Mouse (Mus musculus) cerebellum, postnatal 14 days (tissue): ENCODE results near the gene Fignl2.

Source experiments
- DNase-seq, 2 experiments: peaks; one replicate each; pipeline ENCODE4 v3.0.0; 2021; ENCODE audit warnings: mixed read lengths in 2 of 2

The Fignl2 gene

DNA sequence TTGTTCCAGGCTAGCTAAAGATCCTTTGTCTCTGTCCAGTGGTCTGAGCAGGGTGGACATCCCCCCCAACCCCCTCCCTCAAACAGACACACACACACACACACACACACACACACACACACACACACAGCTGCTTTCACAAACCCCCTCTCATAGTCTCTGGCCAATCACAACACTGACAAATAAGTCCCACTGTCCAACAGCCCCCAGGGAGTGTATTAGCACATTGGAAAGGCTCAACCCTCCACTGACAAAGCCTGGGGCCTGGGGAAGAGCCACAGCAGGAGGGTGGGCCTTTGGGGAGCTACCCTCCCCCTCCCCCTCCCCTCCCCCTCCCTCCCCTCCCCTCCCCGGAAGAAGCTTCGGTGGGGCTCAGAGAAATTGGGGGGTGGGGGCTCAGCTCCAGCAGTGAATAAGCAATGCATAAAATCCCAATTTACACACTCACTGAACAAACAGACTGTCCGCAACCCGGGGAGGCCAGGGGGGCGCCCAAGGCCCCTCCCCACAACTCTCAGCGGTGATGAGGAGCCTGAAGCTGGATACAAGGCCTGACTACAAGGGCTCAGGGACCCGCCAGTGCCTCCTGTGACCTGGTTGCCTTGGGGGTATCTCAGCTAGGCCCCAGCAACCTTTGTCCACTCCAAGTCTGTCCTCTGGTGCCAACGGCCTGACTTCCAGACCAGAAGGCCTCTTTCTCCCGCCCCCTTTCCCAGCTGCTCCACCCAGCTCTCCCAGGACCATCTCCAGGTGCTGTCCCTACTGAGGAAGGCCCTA is 11.3 kb downstream of the Fignl2 start:
- DNase-seq = no peak

DNA sequence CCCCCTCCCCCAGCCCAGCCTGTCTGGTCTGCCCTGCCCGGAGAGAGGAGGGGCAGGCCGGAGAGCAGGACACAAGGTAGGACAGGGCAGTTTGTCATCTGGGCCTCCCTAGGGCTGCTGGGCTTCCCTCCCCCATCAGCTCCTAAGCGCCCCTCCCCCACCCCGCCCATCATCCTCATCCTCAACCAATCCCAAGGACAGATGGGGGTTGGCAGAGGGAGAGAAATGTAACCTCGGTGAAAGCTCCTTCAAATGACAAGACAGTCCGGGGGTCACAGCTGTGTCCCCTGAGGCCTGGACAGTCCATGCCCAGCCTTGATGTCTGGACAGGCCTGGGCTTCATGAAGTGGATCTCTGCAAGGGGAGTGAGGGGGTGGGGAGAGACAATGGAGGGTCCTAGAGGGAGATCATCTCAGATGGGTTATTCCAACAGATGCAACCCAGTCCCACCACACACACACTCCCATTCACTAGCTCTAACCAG is 12.0 kb downstream of the Fignl2 start:
- no peak for DNase-seq

DNA sequence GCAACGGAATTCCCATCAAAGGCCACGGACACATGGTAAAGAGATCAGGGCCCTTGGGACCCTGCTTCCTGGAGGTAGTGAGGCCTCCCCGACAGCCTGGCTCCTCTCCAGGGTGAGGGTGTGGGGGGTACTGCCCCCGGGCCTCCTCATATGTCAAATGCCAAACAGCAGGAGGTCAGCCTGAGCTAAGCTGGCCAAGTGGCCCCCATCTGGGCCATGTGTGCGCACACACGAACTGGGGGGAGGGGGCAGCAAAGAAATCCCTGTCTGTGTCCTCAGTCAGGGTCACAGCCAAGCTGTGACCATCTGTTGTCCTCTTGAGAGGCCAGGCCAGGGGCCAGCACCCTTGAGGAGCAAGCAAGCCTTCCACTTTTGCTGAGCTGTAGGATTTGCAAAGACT is 13.3 kb downstream of the Fignl2 start:
- peak; percentile 38 to 43 for DNase-seq

DNA sequence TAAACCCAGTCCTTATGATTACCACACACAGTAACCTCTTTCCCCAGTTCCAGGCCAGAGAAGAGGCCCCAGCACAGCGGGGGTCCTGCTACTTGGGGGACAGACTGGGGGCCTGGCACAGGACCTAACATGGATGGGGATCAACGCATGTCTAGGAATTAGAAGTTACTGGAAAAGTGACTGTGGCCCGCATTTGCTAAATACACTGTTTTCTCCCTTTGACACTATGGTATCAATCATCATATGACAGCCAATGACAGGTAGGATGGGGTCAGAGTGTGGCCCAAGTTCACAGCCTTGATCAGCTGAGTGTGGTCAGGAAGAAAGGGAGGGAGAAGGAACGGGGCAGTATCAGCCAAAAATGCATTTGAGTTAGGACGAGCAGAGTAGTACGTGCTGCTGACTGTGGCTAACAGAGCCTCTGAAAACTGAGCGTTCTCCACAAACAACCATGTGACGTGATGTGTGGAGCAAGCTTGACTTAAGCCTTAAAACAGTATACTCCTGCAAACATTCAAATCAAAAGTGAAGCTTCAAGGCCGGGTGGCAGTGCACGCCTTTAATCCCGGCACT is 18.0 kb downstream of the Fignl2 start:
- no peak for DNase-seq

DNA sequence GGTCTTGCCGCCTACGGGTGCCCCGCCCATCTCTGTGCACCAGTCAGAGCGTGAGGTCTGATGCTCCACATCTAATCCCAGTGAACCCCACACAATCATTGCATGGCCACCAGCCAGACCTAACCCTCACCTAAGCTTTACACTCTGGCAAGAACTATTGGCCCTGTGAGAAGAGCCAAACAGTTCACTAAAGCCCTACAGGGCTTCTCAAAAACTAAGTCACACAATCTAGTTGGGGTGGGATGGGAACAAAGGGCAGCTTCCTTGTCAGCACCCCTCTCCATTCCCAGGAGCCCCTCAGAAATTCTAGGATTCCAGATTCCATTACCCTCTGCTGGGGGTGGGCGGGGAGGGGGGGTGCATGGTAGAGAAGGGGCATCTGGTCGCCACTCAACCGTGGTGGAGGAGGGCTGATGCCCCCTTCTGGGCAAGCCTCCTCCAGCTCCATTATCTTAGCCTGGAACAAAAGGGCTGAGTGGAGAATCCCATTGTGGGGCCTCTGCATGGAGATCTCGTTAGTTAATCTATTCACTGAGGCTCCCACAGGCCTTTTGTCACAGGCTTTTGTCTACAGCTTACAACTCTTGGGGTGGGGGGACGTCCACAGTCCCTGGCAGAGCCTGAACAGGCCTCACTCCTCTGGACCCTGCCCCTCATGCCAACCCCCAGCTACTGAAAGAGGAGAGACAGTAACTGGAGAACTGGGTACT is 18.6 kb downstream of the Fignl2 start:
- no peak for DNase-seq

DNA sequence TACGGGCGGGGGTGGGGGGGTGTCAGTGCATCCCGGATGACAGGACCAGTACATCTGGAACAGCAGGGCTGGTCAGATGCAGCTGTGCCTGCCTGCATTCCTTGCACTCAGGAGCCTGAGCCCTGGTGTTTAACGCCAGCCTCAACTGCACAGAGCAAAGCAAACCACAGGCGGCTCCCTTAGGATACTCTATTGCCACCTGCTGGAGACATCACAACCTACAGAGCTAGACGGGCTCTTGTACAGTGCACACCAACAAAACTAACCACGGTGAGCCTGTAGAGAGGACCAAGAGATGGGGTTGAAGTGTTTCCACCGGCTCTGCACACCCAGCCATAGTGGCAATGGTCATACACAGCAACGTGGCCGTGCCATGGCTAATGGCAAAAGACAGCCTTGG is 22.1 kb downstream of the Fignl2 start:
- peak; percentile 56 to 69 for DNase-seq

DNA sequence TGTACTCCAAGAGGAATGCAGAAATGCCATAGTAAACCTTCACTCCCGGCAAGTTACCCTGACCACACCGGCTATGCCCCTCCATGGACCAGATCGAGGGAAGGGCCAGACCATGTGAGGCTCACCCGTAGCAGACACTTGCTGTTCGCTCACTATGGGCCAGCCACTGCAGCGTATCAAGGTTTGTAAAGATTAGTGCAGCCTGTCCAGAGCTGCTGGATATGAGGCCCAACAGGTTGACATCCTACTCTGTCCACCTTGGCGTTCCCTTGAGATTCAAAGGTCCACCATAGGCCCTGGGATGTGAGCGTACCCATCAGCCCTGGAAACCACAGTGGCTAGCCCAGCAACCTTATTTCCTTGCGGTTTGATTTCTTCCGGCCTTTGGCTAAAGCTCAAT is 23.8 kb downstream of the Fignl2 start:
- DNase-seq = no peak

DNA sequence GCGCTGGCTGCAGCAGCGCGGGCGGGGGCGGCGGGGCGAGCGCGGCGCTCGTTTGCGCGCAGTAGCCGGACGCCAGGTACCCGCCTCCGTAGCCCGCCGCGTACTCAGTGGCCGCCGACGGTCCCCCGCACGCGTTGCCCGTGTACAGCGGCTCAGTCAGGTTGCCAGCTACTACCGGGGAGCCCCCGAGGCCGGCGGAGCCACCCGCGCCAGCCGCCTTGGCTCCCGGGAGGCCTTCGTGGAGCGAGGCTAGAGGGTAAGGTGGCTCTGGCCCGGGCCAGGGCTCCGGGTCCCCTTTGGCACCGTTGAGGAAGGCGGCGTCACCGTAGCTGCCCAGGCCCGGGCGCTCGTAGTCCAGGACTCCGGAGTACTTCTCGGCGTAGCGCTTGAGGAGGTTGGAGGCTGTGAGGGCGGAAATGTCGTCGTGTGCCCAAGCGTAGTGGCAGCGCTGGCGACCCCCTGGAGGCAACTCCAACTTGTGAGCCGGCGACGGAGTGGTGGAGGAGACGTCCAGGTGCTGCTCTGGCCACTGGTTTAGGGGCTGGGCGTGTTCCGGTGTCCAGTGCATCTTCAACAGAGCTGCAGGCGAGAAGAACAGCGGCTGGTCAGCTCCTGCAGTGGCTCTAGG is 24.4 kb downstream of the Fignl2 start:
- no peak for DNase-seq

DNA sequence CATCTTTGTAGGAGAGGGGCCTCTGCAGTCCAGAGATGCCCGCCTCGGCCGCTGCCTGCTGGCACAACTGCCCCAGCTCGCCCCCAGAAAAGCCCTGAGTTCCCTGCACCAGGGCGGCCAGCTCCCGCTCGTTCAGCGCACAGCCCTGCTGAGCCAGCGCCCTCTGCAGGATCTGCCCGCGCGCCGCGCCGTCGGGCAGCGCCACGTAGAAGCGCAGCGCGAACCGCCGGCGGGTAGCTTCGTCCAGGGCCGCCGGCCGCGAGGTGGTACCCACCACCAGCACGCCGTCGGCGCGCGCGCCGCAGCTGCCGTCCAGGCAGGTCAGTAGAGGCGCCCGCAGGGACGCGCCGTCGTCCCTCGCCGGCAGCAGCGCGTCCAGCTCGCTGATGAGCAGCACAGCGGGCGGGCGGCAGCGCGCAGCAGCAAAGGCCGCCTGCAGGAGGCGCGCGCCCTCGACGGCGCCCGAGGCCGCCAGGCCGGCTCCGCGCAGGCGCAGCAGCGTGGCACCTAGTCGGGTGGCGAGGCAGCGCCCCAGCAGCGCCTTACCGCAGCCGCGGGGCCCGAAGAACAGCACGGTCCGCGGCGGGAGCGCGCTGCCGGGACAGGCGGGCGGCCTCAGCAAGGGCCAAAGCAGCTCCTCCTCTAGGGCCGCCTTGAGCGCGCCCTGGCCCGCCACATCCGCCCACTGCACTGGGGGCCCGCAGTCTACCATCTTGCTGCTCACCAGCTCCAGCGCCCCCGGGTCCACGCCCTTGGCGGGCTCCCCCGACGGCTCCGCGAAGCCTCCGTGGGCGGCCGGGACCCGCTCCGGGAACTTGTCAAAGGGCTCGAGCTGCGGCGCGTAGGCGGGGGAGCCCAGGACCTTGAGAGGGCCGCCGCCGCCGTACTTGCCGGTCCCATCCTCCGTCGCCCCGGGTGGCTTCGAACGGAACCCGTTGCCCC is 25.5 kb downstream of the Fignl2 start:
- no peak for DNase-seq

DNA sequence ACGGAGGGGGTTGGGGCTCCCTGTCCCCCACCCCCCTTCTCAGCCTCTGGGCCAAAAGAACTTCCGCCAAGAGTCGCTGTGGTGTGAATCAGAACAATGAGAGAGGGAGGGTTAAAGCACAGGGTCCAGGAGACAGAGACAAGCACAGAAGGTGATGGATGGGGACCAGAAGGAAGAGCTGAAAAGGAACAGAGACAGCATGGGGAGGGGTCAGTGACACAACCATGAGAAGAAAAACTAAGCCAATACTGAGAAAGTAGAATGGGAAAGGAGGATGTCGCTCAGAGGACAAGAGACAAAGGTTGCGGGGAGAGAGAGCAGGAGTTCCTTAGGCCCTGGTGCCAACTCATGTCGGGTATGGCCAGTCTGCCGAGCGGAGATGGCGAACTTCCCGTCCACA is 26.5 kb downstream of the Fignl2 start:
- DNase-seq = no peak

DNA sequence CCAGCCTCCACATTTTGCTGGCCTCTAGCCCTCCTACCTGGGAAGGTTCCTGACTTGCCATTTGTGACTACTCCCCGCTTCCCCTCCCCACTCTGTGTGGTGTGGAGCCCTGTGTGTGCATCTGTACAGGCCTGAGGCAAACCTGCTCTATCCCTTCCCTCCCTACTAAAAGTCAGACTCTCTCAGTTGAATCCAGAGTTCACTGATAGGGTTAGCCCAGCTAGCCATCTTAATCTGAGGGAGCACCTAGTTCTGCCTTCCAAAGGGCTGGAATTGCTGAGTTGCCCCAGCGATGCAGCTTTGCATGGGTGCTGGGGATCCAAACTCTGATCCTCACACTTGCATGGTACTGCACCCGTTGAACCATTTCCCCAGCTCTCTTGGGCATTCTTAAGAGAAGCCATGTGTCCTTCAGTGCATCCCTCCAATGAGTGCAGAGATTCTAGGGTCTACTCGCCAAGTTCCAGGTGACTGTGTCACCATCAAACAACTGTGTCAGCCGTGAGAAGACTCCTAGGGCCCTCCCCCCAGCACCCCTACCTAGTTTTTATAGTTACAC is 29.9 kb downstream of the Fignl2 start:
- DNase-seq = no peak

DNA sequence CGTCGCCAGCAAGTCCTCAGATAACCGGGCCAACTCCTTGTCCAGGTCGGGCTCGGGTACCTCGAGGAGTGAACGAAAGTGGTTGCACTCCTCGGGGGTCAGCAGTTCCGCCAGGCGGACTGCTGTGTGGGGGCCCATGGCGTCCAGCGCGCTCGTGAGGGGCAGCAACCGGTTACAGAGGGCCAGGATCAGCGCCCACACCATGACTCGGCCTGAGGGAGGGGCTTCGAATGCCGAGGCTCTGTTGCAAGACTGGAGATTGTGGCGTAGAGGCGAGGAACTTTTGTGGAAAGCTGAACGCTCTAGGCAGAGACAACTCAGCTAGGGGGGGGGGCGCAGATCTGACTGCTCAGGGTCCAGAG is 31.2 kb downstream of the Fignl2 start, which contains the start of gene Gm47841:
TSS of gene Gm47841 (minus strand) at position 204 of the 362 bp plus-strand sequence.
- DNase-seq = no peak

DNA sequence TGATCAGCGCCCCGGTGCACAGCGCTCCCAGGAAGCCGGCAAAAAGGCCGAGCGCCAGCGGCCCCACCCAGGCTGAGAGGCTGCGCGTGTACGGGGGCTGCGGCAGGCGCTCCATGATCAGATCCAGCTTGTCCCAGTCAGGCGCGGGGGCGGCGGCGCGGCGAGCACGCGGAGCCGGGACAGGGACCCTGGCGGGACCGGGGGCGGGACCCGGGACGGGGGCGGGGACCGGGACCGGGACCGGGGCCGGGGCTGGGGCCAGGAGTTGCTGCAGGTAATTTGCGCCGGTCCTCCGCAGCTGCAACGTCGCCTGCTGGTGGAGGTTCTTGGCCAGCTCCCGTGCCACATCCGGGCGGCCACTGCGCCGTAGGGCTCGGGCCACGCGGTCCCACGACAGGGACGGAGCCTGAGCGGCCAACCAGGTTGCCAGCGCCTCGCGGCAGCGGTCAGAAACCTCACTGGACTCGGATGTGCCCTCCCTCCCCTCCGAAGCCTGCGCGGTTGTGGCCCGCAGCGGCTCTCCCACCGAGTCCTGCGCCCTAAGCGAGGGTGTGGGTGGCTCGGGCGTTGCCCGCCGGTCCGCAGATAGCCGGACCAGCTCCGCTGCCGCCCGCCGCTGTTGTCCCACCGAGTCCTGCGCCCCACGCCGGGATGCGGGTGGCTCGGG is 31.7 kb downstream of the Fignl2 start:
- peak; percentile 44 to 49 for DNase-seq

DNA sequence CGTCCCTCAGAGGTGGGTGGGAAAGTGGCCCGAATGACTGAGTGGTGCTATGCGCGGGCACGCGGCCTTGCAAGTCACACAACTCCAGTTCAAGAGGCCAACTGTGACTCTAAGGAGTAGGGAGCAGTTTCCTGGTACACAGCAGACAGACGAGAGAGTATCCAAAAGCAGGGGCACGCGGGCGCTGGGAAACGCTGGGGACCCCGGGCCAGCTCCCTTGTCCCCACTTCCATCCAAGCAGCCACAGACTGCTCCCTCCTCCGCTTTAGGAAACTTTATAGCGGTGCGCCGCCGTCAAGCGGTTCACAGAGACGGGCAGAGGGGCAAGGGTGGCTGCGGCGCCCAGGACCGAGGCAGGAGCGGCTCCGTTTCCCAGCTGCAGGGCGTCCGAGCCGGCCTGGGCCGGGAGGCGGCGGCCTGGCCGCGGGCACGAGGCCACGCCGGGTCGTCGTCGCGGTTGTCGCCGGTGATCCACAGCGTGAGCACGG is 32.3 kb downstream of the Fignl2 start:
- no peak for DNase-seq

DNA sequence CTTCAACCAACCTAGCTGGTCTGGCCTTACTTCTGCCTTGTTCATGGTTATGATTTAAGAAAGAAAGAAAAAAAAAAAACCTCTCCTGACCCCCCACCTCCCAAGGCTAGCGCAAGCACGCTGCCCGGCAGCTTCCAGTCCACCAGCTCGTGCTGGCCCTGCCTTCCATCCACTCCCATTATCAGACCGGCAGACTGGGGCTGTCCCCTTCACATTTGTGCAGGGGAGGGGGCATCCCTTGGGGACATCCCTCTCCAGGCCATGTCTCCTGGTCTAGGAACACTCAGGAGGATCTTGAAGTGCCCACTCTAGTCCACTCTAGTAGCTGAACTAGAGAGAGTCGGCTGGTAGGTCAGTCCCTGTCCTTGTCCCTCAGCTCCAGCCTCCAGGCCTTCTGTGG is 33.8 kb downstream of the Fignl2 start:
- no peak for DNase-seq

DNA sequence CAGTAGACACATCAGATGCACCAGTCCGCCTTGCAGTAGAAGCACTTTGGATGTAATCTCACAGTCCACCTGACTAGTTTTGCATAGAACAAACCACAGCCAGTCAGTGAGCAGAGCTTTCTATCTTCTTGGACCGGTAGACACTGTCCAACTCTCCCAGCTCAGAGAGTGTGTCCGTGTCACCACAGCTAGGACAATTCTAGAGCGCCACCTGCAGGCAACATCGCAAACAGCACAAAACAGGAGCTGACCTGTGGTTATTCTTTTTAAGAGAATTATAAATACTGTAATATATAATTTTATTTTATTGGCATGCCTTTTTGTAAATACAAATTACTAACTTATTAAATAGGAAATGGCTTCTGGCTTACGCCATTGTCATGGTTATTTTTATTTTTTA is 35.8 kb downstream of the Fignl2 start:
- peak; percentile 77 to 85 for DNase-seq

DNA sequence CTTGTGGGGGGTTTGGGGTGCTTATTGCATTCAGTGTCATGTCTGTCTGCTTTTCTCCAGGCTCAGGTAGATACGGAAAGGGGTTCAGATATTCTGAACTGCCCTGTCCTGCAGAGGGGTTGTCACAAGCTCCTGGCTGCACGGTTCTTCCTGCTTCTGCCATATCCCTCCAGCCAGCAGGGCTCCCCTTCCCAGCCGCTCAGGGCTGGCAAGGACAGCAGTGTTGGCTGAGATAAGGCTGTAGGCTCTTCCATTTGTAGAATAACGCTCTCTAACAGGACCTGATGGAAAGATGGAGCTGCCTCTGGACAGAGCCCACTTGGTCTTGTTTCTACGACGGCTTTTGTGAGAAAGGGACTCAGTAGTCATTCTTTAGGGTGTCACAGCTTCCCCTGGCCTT is 36.4 kb downstream of the Fignl2 start:
- DNase-seq = peak; percentile 41 to 50

DNA sequence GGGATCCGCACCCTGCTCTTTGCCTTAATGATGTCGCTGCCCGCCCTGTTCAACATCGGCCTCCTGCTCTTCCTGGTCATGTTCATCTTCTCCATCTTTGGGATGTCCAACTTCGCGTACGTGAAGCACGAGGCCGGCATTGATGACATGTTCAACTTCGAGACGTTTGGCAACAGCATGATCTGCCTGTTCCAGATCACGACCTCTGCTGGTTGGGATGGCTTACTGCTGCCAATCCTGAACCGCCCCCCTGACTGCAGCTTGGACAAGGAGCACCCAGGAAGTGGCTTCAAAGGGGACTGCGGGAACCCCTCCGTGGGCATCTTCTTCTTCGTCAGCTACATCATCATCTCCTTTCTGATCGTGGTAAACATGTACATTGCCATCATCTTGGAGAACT is 38.7 kb downstream of the Fignl2 start:
- peak in 1 of 2 experiments; percentile 41 for DNase-seq

DNA sequence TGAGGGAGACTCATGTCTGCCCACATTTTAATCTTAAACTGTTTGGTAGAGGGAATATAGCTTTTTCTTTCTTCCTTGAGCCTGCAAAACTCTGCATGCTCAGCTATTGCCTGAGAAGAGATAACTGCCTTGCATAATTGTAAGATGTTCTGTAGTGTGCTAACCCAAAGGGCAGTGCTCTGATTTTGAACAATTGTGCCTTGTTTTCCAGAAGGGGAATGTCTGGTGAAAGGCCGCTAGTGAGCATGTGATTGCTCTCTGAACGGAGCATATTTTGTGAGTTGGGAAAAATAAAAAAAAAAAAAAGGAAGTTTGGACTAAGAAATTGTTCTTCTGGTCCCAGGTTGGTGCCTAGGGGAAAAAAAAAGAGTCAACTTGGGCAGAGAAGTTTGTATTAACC is 49.4 kb downstream of the Fignl2 start:
- no peak for DNase-seq

DNA sequence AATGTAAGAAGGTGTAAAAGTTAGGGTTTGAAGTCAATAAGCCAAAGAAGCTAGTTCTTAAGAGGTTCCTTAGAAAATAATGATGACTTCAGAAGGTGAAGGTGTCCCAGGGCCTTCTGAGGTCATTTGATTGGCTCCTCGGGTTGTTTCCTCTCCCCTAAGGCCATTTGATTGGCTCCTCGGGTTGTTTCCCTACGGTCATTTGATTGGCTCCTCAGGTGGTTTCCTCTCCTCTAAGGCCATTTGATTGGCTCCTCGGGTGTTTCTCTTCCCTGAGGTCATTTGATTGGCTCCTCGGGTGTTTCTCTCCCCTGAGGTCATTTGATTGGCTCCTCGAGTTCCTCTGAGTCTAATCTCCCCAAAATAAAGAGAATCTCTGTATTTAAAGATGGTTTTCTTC is 67.0 kb downstream of the Fignl2 start:
- no peak for DNase-seq

DNA sequence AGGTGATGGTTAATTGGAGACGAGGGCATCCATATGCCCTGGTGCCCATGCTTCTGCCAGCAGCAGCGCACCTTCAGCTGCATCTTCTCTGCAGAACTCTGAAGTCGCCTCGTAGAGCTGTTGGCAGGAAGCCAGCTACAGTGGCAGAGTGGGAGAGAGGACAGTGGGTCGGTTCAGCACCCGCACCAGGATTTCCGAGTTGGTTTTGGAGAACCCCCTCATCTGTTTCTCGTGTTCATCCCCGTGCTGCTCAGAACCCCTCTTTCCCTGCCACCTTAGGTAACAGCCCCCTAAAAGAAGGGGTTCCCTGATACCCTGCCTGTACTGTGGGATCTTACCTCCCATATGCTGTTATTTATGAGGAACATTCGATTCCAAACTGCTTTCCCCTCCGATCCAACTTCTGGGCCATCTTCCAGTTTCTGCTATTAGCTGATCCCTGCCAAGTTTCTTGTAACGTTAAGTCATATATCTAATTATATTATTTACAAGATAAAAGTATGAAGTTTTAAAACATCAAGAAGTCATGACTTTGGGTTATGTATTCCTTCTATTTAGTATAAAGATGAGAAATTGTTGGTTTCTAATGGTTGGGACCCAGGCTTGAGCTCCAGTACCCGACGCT is 69.9 kb downstream of the Fignl2 start:
- peak; percentile 39 to 50 for DNase-seq
